Mouse (Mus musculus) frontal cortex, postnatal 14 days (tissue): ENCODE measurements around the gene Gpc1.

Experiments used
- DNase-seq, 2 experiments: peaks; one replicate each; pipeline ENCODE4 v3.0.0; 2022; ENCODE audit warnings: low spot score in 2 of 2

Gpc1 gene

DNA sequence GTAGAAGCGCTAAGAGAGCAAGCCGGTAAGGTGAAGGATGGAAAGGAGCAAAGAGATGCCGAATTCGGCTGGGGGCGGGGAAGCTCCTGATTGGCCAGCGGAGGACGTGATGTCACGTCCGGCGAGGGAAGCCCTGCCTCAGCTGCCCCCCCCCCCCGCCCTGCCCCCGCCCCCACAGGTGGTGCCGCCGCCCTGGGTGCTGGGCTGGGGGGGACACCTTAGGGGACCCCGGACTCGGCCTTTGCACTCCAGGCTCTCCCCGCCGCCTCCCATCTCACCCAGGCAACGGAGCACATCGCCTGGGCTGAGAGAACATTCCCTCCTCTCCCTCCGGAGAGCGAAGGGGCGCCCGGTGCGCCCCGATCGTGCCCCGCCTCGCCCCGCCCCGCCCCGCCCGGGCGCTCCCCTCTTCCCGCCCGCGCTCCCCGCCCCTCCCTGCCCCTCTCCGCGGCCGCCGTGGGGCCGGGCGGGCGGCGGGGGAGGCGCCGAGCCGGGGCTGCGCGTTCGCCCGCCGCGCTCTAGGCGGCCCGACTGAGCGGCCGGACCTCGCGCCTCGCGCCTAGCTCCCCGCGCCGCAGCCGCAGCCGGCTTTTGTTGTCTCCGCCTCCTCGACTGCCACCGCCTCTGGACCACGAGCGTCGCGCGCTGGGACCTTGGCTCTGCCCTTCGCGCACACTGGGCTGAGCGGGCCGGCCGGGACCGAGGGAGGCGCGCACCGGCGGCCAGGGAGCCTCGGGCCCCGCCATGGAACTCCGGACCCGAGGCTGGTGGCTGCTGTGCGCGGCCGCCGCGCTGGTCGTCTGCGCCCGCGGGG, at the start of gene Gpc1:
Gene Gpc1 (plus strand): TSS at position 458 of the 814 bp plus-strand sequence.
- peak; percentile 79 to 86 for DNase-seq

DNA sequence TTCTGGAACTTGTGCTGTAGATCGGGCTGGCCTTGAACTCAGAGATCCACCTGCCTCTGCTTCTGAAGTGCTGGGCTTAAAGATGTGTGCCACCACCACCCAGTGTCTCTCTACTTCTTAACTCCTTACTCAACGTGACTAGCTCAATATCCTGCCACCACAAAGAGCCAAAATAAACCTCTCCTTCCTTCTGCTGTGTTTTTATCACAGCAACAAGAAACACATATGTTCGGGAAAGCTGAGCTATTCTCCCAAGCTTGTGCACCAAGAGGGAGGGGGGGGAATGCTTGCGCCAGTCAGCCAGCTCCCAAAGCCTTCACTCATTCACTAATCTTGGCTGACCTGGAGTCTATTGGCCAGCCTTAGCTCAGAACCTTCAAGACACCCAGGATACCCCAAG, 49.6 kb upstream of the Gpc1 start:
- DNase-seq: no peak

DNA sequence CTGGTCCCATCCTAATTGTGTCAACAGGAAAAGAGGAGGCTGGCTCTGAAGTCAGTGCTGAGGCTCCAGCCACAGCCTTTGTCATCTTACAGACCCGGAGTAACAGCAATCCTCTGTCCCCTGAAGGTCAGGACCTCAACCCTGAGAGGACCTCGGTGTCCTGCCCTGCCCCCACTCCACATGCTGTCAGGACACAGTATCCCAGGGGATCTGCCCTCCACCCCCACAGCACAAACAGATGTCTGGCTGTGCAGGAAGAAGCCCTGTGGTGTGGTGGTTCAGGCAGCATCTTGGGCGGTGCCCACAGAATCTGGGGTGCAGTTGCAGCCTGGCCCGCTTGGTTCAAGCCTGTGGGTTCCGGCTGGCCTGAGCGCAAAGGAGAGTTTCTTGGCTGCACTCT, 48.9 kb upstream of the Gpc1 start:
- DNase-seq: no peak

- no peak for DNase-seq
Observed at GRCm38 (mm10) chr1:92787221-92787620, 44.2 kb upstream of the Gpc1 start.

DNA sequence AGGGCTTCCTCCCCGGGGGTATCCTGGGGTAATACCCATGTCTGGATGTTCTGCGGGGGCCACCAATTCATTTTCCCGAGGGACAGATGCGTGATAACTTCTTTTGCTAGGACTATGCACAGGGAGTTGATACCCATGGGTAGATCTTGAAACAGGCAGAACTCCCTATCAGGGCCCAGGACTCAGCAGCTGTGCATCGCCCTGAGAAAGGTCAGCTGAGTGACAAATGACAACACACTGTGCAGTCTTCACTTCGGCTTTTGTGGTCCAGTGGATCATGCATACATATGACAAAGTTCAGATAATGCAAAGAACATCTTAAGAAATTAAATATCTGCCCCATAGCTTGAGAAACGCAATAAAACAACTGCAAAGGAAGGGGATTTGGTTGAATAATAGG, 43.4 kb upstream of the Gpc1 start:
- DNase-seq: no peak

GRCm38 (mm10) chr1:92790628-92791027, 40.8 kb upstream of the Gpc1 start:
- no peak for DNase-seq

- no peak for DNase-seq
Observed at GRCm38 (mm10) chr1:92791070-92791831, 40.2 kb upstream of the Gpc1 start.

DNA sequence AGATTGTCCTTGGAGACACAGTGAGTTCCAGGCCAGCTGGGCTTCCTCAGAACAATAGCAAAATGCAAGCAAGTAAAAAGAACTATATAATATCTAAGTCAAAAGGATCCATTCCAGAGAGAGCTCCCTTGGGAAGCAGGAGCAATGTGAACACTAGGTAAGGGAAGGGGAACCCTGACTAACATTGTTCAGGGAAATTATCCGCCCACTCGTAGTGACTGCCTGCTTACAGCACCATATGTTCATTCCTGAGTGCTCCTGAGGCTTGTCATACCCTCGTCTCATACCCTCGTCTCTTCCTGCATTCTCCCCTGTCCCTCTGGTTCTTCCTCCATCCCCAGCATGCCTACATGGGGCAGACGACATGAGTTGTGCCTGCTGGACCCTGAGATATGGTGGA, 37.7 kb upstream of the Gpc1 start:
- DNase-seq: no peak

DNA sequence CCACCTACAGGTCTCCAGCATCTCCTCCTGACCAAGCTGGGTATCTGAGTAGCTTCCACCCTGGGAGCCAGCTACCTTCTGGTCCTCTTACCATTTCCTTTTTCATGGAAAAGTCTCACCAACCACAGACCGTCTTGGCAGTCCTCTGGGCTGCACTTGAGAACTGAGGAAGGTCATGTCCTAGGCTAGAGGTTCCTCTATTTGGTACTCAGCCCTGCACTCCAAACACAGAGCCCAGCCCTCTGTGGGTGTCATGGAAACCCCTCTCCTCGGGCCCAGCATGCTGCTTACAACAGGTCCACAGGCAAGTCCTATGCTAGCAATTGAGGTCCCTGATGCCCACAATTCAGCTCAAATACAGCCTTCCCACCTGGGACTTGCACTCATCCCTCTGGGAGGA, 33.0 kb upstream of the Gpc1 start:
- no peak for DNase-seq

- DNase-seq: no peak
Observed at GRCm38 (mm10) chr1:92799653-92800052, 31.8 kb upstream of the Gpc1 start.

DNA sequence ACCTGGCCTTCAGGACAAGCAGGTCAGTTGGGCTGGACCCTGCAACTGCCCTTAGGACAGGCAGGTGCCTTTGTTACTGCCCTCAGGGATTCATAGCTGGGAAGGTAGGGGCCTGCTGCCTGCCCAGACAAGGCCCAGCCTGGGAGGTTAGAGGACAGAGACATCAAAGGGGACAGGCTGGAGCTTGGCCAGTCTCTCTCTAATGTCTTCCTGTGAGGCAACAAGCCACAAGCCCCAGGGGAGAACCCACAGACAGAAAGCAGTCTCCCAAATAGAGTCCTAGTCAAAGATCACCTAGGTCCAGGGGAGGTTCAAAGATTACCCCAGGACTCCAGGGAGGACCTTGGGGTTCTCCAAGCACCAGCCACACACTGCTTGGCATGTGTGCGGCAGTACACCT, 29.1 kb upstream of the Gpc1 start:
- DNase-seq: no peak

DNA sequence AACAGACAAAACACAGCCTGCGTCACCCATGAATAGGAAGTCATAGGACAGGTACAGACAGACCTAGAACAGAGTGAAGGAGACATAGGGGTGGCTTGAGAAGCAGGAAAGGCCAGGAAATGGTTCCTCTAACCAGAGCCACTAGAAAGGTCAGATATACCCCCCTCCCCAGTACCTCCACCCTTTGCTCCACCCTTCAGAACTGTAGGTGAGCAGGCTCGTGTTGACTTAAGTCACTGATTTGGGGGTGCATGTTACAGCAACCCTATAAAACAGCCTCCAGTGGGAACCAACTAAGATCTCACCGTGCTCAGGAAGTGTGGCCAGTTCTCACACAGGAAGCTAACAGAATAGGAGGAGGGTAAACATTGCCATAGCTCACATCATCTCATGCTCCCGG, 28.1 kb upstream of the Gpc1 start:
- no peak for DNase-seq

DNA sequence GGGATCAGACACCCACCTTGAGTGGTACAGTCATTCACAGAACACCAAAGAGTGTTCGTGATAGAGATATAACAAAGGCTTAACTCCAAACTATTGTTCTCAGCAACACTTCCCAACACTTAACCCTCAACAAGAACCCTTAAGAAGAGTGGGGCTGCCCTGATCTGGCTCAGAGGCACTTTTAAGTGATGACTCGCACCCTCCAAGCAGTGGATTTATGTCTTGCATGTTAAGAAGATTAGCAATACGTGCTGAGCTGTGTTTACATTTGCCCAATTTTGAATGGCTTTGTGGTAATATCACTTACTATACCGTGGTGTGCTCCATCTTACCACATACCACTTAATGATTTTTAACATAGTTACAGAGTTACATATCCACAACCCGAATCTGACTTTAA, 26.3 kb upstream of the Gpc1 start:
- no peak for DNase-seq

- no peak for DNase-seq
Observed at GRCm38 (mm10) chr1:92805836-92806235, 25.6 kb upstream of the Gpc1 start.

DNA sequence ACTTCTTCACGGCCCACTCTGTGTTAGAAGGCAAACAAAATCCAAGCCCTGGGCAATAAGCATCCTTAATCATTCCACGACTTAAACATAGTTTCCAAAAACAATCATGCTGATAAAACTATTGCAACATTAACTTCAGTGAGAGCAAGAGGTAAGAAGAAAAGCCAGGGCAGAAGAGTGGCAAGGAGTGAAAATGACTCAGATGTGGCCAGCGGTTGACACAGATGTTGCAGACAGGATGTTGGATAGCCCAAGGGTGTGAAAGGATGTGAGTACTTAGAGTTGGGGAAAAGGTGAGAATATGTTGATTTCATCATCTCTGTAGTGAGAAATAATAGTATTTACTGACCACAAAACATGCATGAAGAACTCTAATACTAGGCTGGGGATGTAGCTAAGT, 24.7 kb upstream of the Gpc1 start:
- no peak for DNase-seq

DNA sequence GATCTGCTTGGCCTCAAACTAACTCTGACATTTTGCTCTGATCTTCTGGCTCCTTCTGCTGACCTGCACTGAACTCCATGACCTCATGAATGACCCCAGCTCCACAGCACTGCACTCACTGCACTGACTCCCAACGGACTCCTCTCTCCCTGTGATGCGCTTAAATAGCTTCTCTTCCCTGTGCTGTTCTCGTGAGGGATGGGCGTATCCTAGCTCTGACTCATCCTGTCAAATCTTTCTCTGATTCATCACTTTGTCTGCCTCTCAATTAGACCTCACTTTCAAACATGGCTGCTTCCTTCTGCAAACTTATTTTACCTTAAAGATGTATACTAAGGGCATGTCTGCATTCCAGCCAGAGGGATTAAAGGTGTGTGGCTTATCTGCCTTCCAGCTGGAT, 21.8 kb upstream of the Gpc1 start:
- DNase-seq: no peak

DNA sequence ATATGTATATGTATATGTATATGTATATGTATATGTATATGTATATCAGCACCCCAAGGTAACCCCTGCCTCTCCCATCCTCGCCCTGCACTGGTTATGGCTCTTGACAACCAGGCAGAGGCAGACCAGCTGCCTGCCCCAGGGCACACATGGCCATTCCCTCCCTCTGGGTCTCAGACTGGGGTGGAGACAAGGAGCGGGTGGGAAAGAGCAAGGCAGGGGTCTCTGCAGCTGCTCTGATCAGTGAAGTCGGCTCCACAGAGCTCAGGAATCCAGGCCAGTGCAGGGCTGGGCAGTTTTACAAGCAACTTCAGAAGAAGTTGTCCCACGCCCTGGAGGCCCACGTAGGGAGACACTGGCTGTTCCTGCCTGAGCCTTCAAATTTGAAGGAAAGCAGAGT, 17.1 kb upstream of the Gpc1 start:
- no peak for DNase-seq

DNA sequence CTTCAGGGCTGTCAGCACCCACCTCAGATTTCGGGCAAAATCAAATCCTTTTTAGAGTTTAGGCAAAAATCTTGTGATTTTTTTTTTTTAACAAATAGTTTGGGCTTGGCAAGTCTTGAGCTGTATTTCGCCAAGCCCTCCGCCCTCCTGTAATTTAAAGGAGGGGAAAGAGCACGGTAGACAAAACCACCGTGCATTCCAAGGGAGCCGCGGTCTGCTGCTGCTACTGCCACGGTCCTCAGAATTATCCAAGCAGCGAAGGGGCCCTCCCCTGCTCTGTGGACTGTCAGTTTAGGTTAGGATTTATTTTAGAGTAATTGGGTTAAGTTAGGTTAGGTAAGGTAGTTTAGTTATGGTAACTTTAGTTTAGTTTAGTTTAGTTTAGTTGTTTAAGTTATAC, 16.3 kb upstream of the Gpc1 start:
- no peak for DNase-seq

- DNase-seq: no peak
Observed at GRCm38 (mm10) chr1:92815756-92816294, 15.6 kb upstream of the Gpc1 start.

DNA sequence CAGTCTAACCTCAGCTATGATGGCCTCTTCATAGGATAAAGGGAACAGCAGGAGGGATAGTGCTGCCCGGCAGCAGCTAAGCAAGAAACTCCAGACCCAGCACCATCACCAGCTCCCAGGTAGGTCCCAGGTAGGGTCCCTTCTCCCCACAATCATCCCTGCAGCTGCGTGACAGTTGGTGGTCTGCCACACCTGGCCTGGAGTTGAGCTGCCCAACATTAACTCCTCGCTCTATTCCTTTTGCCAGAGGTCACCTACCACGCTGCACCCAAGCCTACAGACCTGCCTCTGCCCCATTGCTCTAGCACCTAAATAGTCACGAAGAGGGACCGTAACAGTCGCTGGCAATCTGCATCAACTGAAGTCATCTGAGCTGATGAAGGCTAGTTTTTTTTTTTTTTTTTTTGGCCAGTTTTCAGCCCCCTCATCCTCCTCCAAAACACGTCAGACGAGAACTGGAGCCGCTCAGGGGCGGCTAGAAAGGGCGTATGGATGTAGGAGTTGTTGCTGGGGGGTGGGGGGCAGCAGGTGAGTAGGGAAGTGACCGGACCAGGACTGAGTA, 738 bp upstream of the Gpc1 start:
- no peak for DNase-seq

GRCm38 (mm10) chr1:92832011-92833010, 866 bp downstream of the Gpc1 start:
- peak in 1 of 2 experiments; percentile 48 for DNase-seq
